Mouse (Mus musculus) adrenal gland, postnatal 0 days (tissue): Measurements from ENCODE around the gene Btbd35f24. TPM values are rescaled to one million over a fixed set of nuclear protein-coding genes. Genes with fewer than 3 reads are reported as not detected.

Experiments used
- polyA plus RNA-seq: library from polyadenylated mRNA; unstranded; fragments of >200 nt; fragmentation: Nextera tagmentation; extraction: Ambion mirVana; gene quantifications from 2 replicates; pipeline ENCODE4 v1.2.1, GENCODE M21; 2015

Gene Btbd35f24
- polyA plus RNA-seq, result not detected in 2 replicates

GRCm38 (mm10) chrX:3195727-3196126, at the start of gene Btbd35f24:
Gene Btbd35f24 (minus strand): TSS chrX:3195827.

Other genes starting within 250 kb of the Btbd35f24 start
- not detected in 2 replicates for gene Btbd35f23, start 119.0 kb downstream of the Btbd35f24 start, polyA plus RNA-seq
- gene Btbd35f11, start 247.9 kb upstream of the Btbd35f24 start, polyA plus RNA-seq, result not detected in 2 replicates